Mouse (Mus musculus): ENCODE measurements around the gene Rbfox3. TPM values are rescaled to one million over a fixed set of nuclear protein-coding genes. Genes with fewer than 3 reads are reported as not detected.
A peak's percentile ranks its signal among the peaks of the same experiment; 100 is the strongest.

Rbfox3 gene
- polyA plus RNA-seq, 1 experiment from 2014 or later = 6.9 TPM

DNA sequence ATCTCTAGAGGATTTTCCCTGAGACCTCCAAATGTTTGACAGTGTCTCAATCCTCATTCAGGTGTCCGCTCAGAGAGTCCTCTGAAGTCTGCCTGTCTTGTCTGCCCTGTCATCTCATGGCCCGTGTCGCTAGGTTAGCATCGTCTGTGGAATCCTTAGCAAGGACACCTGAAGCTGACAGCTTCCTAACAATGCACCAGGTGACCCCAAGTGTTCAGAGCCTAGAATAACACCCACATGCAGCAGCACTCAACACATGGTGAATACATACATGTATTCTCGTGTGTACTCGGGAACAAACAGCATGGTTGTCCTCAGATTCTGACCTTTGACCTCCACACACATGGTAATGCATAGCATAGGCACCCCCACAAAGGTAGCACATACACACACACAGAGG lies 239.4 kb downstream of the Rbfox3 start:
- DNase-seq (ENCODE audit: low spot score) (no peak), ATAC-seq (replicated peaks; ENCODE audit: low FRiP score) (no peak)
- Histone ChIP-seq H3K9ac (ENCODE audit: low read length) (no peak overlapping the region), H3K4me2 (ENCODE audit: low read depth, low read length, severe bottlenecking) (no peak overlapping the region), H3K4me1 (replicated peaks; ENCODE audit: control insufficient read depth, insufficient read depth, low read length) (no peaks in the 10 kb centered on the region), H3K9me3 (ENCODE audit: control insufficient read depth, low read length) (no peaks in the 10 kb centered on the region), H3K4me3 (ENCODE audit: low read depth, low read length) (no peak overlapping the region), H3K36me3 (ENCODE audit: control insufficient read depth, insufficient read depth, low read length) (no peaks in the 10 kb centered on the region), H3K27ac (ENCODE audit: low read depth, low read length) (no peak overlapping the region), H3K27me3 (ENCODE audit: control insufficient read depth, insufficient read depth, low read length) (no peaks in the 10 kb centered on the region)
- 86% methylated on average over 6 of the region's 6 CpGs for WGBS

DNA sequence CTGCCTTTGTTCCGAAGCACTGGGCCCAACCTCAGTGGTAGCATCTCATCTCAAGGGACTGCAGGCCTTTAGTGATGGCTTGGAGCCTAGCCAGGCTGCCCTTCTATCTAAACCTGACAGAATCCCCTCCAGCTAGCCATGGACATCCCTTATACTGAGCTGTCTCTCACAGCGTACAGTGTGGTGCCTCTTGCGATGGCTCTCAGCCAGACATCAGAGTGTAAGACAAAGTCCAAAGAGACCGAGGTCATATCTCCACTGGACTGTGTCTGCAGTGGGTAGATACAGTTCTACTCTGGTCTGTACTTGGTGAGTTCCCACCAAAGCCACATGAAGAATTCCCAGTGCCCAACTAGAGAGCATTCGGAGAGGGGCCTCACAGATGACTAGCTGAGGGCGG lies 240.2 kb downstream of the Rbfox3 start:
- no peak for ATAC-seq (replicated peaks; ENCODE audit: low FRiP score)
- WGBS = 87% methylated on average over 6 of the region's 6 CpGs

DNA sequence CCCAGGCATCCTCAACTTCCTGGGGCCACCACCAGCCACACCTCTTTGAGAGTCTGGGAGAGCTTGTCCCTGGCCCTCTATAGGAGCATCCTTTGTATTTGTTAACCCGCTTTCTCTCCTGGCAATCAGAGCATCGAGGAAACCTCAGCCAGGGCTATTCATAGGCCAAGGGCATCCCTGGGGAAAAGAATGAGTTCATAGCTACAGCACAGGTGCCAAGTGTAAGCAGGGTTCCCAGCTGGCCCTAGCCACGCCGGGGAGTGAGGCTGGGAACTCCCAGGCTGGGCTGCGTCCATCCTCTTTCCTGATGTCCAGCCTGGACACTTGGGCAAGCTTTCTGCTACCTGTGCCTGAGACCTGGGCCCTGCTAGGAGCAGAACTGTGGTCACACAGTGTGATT lies 241.6 kb downstream of the Rbfox3 start:
- Histone ChIP-seq H3K27ac (ENCODE audit: low read depth, low read length) (no peak overlapping the region), H3K36me3 (ENCODE audit: control insufficient read depth, insufficient read depth, low read length) (no peaks in the 10 kb centered on the region), H3K9me3 (ENCODE audit: control insufficient read depth, low read length) (no peaks in the 10 kb centered on the region), H3K4me3 (ENCODE audit: low read depth, low read length) (no peak overlapping the region), H3K4me2 (ENCODE audit: low read depth, low read length, severe bottlenecking) (no peak overlapping the region), H3K27me3 (ENCODE audit: control insufficient read depth, insufficient read depth, low read length) (no peaks in the 10 kb centered on the region), H3K4me1 (replicated peaks; ENCODE audit: control insufficient read depth, insufficient read depth, low read length) (no peaks in the 10 kb centered on the region), H3K9ac (ENCODE audit: low read length) (no peak overlapping the region)
- no peak for DNase-seq (ENCODE audit: low spot score)
- 68% methylated on average over 5 of the region's 5 CpGs for WGBS
- ATAC-seq (replicated peaks; ENCODE audit: low FRiP score) = no peak

More for the DNA sequence above, 240.2 kb downstream of the Rbfox3 start:
- Histone ChIP-seq H3K9me3 (ENCODE audit: control insufficient read depth, low read length) (no peaks in the 10 kb centered on the region), H3K9ac (ENCODE audit: low read length) (no peak overlapping the region), H3K4me1 (replicated peaks; ENCODE audit: control insufficient read depth, insufficient read depth, low read length) (no peaks in the 10 kb centered on the region), H3K27ac (ENCODE audit: low read depth, low read length) (no peak overlapping the region), H3K4me3 (ENCODE audit: low read depth, low read length) (no peak overlapping the region), H3K4me2 (ENCODE audit: low read depth, low read length, severe bottlenecking) (no peak overlapping the region), H3K27me3 (ENCODE audit: control insufficient read depth, insufficient read depth, low read length) (no peaks in the 10 kb centered on the region), H3K36me3 (ENCODE audit: control insufficient read depth, insufficient read depth, low read length) (no peaks in the 10 kb centered on the region)
- DNase-seq (ENCODE audit: low spot score) = no peak

DNA sequence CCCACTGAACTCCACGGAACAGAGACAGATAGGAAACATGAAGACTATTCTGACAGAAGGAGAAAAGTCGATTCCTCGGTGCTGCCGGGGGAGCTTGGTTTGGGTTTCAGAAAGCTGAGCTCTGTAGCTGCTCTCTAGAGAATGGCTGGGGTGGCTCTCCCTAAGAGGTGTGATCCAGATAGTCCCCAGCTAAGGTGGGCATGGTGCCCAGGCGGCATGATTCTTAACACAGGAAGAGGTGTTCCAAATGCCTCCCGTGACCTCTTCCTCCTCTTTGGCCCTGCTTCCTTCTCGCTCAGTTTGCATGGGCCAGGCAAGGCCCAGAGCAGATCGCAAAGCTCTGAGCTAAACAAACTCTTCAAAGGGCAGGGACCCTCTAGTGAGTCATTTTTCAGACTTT lies 243.0 kb downstream of the Rbfox3 start:
- Histone ChIP-seq H3K27me3 (ENCODE audit: control insufficient read depth, insufficient read depth, low read length) (no peaks in the 10 kb centered on the region), H3K4me1 (replicated peaks; ENCODE audit: control insufficient read depth, insufficient read depth, low read length) (no peaks in the 10 kb centered on the region), H3K9ac (ENCODE audit: low read length) (no peak overlapping the region), H3K27ac (ENCODE audit: low read depth, low read length) (no peak overlapping the region), H3K4me3 (ENCODE audit: low read depth, low read length) (no peak overlapping the region), H3K36me3 (ENCODE audit: control insufficient read depth, insufficient read depth, low read length) (no peaks in the 10 kb centered on the region), H3K4me2 (ENCODE audit: low read depth, low read length, severe bottlenecking) (no peak overlapping the region), H3K9me3 (ENCODE audit: control insufficient read depth, low read length) (no peaks in the 10 kb centered on the region)
- 85% methylated on average over 8 of the region's 8 CpGs for WGBS
- ATAC-seq (replicated peaks; ENCODE audit: low FRiP score) (no peak), DNase-seq (ENCODE audit: low spot score) (no peak)

DNA sequence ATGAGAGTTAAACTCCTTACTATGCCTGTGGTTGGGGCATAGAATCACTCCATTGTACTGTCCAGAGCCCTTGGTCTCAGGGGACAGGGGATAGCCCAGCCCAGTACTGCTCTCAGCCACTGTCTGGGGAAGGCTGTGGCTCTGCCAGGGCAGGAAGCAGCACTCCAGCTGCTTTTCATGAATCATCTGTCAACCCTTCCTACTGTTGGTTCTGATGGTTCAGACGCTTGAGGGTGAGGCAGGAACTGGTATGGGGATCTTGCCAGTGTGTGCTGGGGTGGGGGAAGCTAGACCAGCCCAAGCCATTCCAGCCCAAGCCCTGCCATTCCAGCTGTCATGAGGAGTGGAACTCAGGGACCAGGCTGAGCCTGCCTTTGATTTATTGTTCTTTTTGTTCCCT lies 243.5 kb downstream of the Rbfox3 start:
- no peak for DNase-seq (ENCODE audit: low spot score)
- no peak overlapping the region for H3K4me2 ChIP-seq (ENCODE audit: low read depth, low read length, severe bottlenecking)
- 68% methylated on average over 1 of the region's 1 CpGs for WGBS
- H3K4me1 ChIP-seq (replicated peaks; ENCODE audit: control insufficient read depth, insufficient read depth, low read length) = no peaks in the 10 kb centered on the region
- no peak overlapping the region for H3K27ac ChIP-seq (ENCODE audit: low read depth, low read length)
- H3K36me3 ChIP-seq (ENCODE audit: control insufficient read depth, insufficient read depth, low read length) = no peaks in the 10 kb centered on the region
- no peak for ATAC-seq (replicated peaks; ENCODE audit: low FRiP score)
- no peak overlapping the region for H3K4me3 ChIP-seq (ENCODE audit: low read depth, low read length)
- no peaks in the 10 kb centered on the region for H3K27me3 ChIP-seq (ENCODE audit: control insufficient read depth, insufficient read depth, low read length)
- no peaks in the 10 kb centered on the region for H3K9me3 ChIP-seq (ENCODE audit: control insufficient read depth, low read length)
- no peak overlapping the region for H3K9ac ChIP-seq (ENCODE audit: low read length)

DNA sequence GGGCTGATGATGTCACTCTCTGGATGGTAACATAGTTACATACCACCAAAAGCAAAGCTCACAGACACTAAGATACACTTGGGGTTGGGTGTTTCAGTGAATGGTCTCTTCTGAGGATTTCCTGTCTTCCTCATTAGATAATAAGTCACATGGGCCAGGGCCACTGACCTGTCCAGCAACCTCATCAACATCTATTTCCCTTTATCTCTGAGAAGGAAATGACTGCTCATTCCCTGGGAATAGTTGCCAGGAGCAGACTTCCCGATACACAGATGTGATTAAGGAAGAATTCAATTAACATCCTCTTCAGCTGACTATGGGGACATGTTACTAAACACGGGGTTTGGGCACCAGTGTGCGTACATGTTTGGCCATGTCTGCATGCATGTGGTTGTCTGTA lies 245.2 kb downstream of the Rbfox3 start:
- no peaks in the 10 kb centered on the region for H3K4me1 ChIP-seq (replicated peaks; ENCODE audit: control insufficient read depth, insufficient read depth, low read length)
- no peak overlapping the region for H3K27ac ChIP-seq (ENCODE audit: low read depth, low read length)
- no peaks in the 10 kb centered on the region for H3K27me3 ChIP-seq (ENCODE audit: control insufficient read depth, insufficient read depth, low read length)
- no peaks in the 10 kb centered on the region for H3K9me3 ChIP-seq (ENCODE audit: control insufficient read depth, low read length)
- no peak overlapping the region for H3K4me3 ChIP-seq (ENCODE audit: low read depth, low read length)
- no peaks in the 10 kb centered on the region for H3K36me3 ChIP-seq (ENCODE audit: control insufficient read depth, insufficient read depth, low read length)
- ATAC-seq (replicated peaks; ENCODE audit: low FRiP score) = no peak
- H3K9ac ChIP-seq (ENCODE audit: low read length) = no peak overlapping the region
- no peak for DNase-seq (ENCODE audit: low spot score)
- no peak overlapping the region for H3K4me2 ChIP-seq (ENCODE audit: low read depth, low read length, severe bottlenecking)
- 85% methylated on average over 3 of the region's 3 CpGs for WGBS

DNA sequence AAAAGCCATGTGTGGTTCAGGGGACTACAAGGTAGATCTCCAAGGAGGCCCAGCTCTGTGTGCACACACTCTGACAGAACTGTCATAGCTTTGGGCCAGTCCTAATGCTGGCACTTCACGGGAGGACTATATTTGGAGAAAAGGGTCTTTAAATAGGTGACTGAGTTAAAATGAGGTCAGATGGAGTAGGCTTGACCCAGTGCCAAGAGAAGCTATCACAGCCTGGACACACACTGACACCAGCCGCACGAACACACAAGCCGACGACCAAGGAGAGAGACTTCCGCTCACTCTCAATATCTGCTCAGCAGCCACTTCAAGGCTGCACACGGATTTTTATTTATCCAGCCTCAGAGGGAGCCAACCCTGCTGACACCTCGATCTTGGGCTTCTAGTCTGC lies 248.1 kb downstream of the Rbfox3 start:
- Histone ChIP-seq H3K4me3 (ENCODE audit: low read depth, low read length) (no peak overlapping the region), H3K36me3 (ENCODE audit: control insufficient read depth, insufficient read depth, low read length) (no peaks in the 10 kb centered on the region), H3K4me2 (ENCODE audit: low read depth, low read length, severe bottlenecking) (no peak overlapping the region), H3K27me3 (ENCODE audit: control insufficient read depth, insufficient read depth, low read length) (no peaks in the 10 kb centered on the region), H3K4me1 (replicated peaks; ENCODE audit: control insufficient read depth, insufficient read depth, low read length) (no peaks in the 10 kb centered on the region), H3K9me3 (ENCODE audit: control insufficient read depth, low read length) (no peaks in the 10 kb centered on the region), H3K9ac (ENCODE audit: low read length) (no peak overlapping the region), H3K27ac (ENCODE audit: low read depth, low read length) (no peak overlapping the region)
- ATAC-seq (replicated peaks; ENCODE audit: low FRiP score) (no peak), DNase-seq (ENCODE audit: low spot score) (no peak)
- WGBS = 84% methylated on average over 8 of the region's 8 CpGs

DNA sequence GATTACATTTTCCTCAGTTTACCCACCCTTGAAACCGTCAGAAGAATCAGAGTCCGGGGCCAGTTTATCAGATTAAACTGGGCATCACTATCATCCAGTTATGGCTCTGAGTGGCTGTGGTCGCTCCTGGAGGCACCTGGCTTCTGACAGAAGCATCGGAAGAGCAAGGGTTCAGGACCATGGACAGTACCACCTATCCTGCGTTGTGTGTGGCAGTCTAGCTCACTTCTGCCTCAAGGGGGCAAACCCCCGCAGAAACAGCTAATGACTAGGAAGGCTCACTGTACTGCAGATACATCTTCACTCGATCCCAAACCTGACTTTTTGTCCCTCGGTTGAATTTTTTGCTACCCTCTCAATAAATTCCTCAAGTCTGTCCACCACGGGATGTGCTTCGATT lies 252.1 kb downstream of the Rbfox3 start:
- Histone ChIP-seq H3K4me3 (ENCODE audit: low read depth, low read length) (no peak overlapping the region), H3K27me3 (ENCODE audit: control insufficient read depth, insufficient read depth, low read length) (no peaks in the 10 kb centered on the region), H3K4me1 (replicated peaks; ENCODE audit: control insufficient read depth, insufficient read depth, low read length) (no peaks in the 10 kb centered on the region), H3K9me3 (ENCODE audit: control insufficient read depth, low read length) (no peaks in the 10 kb centered on the region), H3K9ac (ENCODE audit: low read length) (no peak overlapping the region), H3K27ac (ENCODE audit: low read depth, low read length) (no peak overlapping the region), H3K4me2 (ENCODE audit: low read depth, low read length, severe bottlenecking) (no peak overlapping the region), H3K36me3 (ENCODE audit: control insufficient read depth, insufficient read depth, low read length) (no peaks in the 10 kb centered on the region)
- peak; percentile 68 for DNase-seq (ENCODE audit: low spot score)
- ATAC-seq (replicated peaks; ENCODE audit: low FRiP score) = no peak
- 16% methylated on average over 10 of the region's 10 CpGs for WGBS

DNA sequence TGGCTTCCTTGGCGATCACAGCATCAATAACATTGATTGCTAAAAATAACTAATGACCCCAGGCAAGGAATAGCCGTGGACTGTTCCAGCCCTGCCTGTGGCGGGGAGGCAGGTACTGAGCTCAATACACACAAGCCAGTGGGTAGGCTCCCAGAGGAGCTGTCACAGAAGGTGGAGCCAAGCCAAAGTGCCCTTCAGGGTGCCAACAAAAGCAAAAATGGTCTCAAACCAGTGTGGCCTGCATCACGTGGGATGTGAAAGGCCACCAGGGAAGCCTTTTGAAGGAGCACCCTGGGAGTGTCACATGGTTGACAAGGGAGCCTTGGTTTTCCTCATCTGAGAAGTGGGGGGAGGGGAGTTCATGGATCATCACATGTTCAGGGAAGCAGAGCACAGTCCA lies 255.6 kb downstream of the Rbfox3 start:
- H3K4me1 ChIP-seq (replicated peaks; ENCODE audit: control insufficient read depth, insufficient read depth, low read length) = no peaks in the 10 kb centered on the region
- DNase-seq (ENCODE audit: low spot score) = no peak
- WGBS = 76% methylated on average over 4 of the region's 4 CpGs
- no peaks in the 10 kb centered on the region for H3K36me3 ChIP-seq (ENCODE audit: control insufficient read depth, insufficient read depth, low read length)
- no peak overlapping the region for H3K4me3 ChIP-seq (ENCODE audit: low read depth, low read length)
- H3K27ac ChIP-seq (ENCODE audit: low read depth, low read length) = no peak overlapping the region
- H3K9me3 ChIP-seq (ENCODE audit: control insufficient read depth, low read length) = no peaks in the 10 kb centered on the region
- ATAC-seq (replicated peaks; ENCODE audit: low FRiP score) = no peak
- no peak overlapping the region for H3K4me2 ChIP-seq (ENCODE audit: low read depth, low read length, severe bottlenecking)
- H3K9ac ChIP-seq (ENCODE audit: low read length) = no peak overlapping the region
- no peaks in the 10 kb centered on the region for H3K27me3 ChIP-seq (ENCODE audit: control insufficient read depth, insufficient read depth, low read length)

Data from forebrain, embryonic 11.5 days (tissue).